Mouse (Mus musculus): ENCODE results near the gene Rnf135.

- TF ChIP-seq TAL1 (IDR thresholded peaks at IDR 0.05; ENCODE audit: low read length) (no peak), GATA1 (IDR thresholded peaks at IDR 0.05; ENCODE audit: low read length) (no peak)
Measured at GRCm38 (mm10) chr11:80183705-80184255, at the start of gene Rnf135.
